ENCODE assay signal across 8 mouse cellular contexts in genomic region chr8:115942731-115943509, GRCm38 (mm10).
DNase-seq lines count a peak whose midpoint lies in the region; ATAC-seq and TF ChIP-seq lines count a peak whose summit lies in the region.

No protein-coding gene starts in this region.

- no peaks in the 10 kb centered on the region for H3K36me3 ChIP-seq in kidney, postnatal 0 days (ENCODE audit: insufficient read depth, low read length)

- no peak overlapping the region for H3K27ac ChIP-seq in kidney, postnatal 0 days

- no peak overlapping the region for H3K9ac ChIP-seq in kidney, postnatal 0 days (ENCODE audit: low read depth, low read length)

- no peaks in the 10 kb centered on the region for H3K4me1 ChIP-seq in kidney, postnatal 0 days (replicated peaks; ENCODE audit: insufficient read depth, low read length)
- no peaks in the 10 kb centered on the region for H3K4me1 ChIP-seq in lung, adult 2 months (ENCODE audit: control insufficient read depth, insufficient read depth, low read length)

- no peak for TF ChIP-seq CTCF in kidney, postnatal 0 days (IDR thresholded peaks at IDR 0.05; ENCODE audit: low read depth)
- no peak for TF ChIP-seq CTCF in lung, adult 2 months (IDR thresholded peaks at IDR 0.05; ENCODE audit: insufficient read depth, low read length)

- DNase-seq in urinary bladder, postnatal 4 days (ENCODE audit: low spot score in 2 of 2) = peak; percentile 36 to 60
- no peak for DNase-seq in urinary bladder, postnatal 10 days (ENCODE audit: low spot score)
- peak; percentile 5 to 6 for DNase-seq in heart, adult 9 months (ENCODE audit: low spot score in 2 of 2)
- DNase-seq in kidney, postnatal 0 days (ENCODE audit: low spot score) = peak; percentile 69
- DNase-seq in lung, adult 2 months = peak; percentile 4
- DNase-seq in ovary, postnatal 36 days (ENCODE audit: low spot score) = peak; percentile 20
- no peak for DNase-seq in T-cell, adult 2 months (ENCODE audit: low spot score)
- no peak for DNase-seq in thymus, postnatal 10 days (ENCODE audit: low spot score in 2 of 2)

- no peak for TF ChIP-seq POLR2A in lung, adult 2 months (IDR thresholded peaks at IDR 0.05; ENCODE audit: borderline replicate concordance, extremely low read depth, low read depth, low read length)

- H3K4me3 ChIP-seq in kidney, postnatal 0 days (replicated peaks; ENCODE audit: low read depth, low read length) = no peak overlapping the region
- H3K4me3 ChIP-seq in lung, adult 2 months (replicated peaks; ENCODE audit: extremely low read depth, low read depth, low read length) = no peak overlapping the region

- 46% methylated on average over 16 of the region's 16 CpGs for WGBS in kidney, postnatal 0 days
- WGBS in lung, adult 2 months = 35% methylated on average over 16 of the region's 16 CpGs

- no peaks in the 10 kb centered on the region for H3K27me3 ChIP-seq in kidney, postnatal 0 days (ENCODE audit: insufficient read depth, low read length)

- no peak overlapping the region for H3K4me2 ChIP-seq in kidney, postnatal 0 days (ENCODE audit: low read length)

- no peaks in the 10 kb centered on the region for H3K9me3 ChIP-seq in kidney, postnatal 0 days (replicated peaks; ENCODE audit: low read length)

- no peak for ATAC-seq in kidney, postnatal 0 days (replicated peaks; ENCODE audit: low FRiP score, low read depth)

Comparison
In these comparisons a context has a peak if more than half of its experiments do, and no peak if none do; other contexts are left out.
1. DNase-seq: peak in urinary bladder, postnatal 4 days (2 of 2), heart, adult 9 months (2 of 2), kidney, postnatal 0 days (single experiment), lung, adult 2 months (single experiment) and ovary, postnatal 36 days (single experiment); none in urinary bladder, postnatal 10 days (single experiment), T-cell, adult 2 months (single experiment) and thymus, postnatal 10 days (0 of 2).